Mouse (Mus musculus): Measurements from ENCODE around the gene Vpreb3.
A peak's percentile ranks its signal among the peaks of the same experiment; 100 is the strongest.
"Not testable (repeated sequence)": the region's sequence is repeated elsewhere in the genome, so short reads cannot be mapped to it uniquely, and the experiment has no call there.

Vpreb3 gene

GRCm38 (mm10) chr10:75954381-75954811 is 11.5 kb downstream of the Vpreb3 start, which contains the start of gene Gm5134:
Gm5134 (plus strand) TSS chr10:75954514.
- H3K4me1 ChIP-seq (replicated peaks; ENCODE audit: low read depth, low read length): peaks cover 39% of the 10 kb centered on the region
- no peak for TF ChIP-seq POU5F1 (IDR thresholded peaks at IDR 0.05; ENCODE audit: borderline replicate concordance, low read length)
- TF ChIP-seq CTCF (conservative IDR thresholded peaks at IDR 0.05; ENCODE audit: low read length): no peak
- TF ChIP-seq NANOG (IDR thresholded peaks at IDR 0.05; ENCODE audit: borderline replicate concordance, low read length): no peak
- no peaks in the 10 kb centered on the region for H3K27me3 ChIP-seq (ENCODE audit: insufficient read depth, low read length)
- H3K4me3 ChIP-seq (replicated peaks; ENCODE audit: low read length): peak within 1 kb of the TSS; percentile 75
- H3K36me3 ChIP-seq (ENCODE audit: insufficient read depth, low read length): no peaks in the 10 kb centered on the region
- no peaks in the 10 kb centered on the region for H3K9me3 ChIP-seq (ENCODE audit: low read length)

GRCm38 (mm10) chr10:75973846-75974245 is 31.0 kb downstream of the Vpreb3 start:
- Histone ChIP-seq H3K36me3 (ENCODE audit: insufficient read depth, low read length) (no peaks in the 10 kb centered on the region), H3K9me3 (ENCODE audit: low read length) (peaks cover 11% of the 10 kb centered on the region), H3K27me3 (ENCODE audit: insufficient read depth, low read length) (no peaks in the 10 kb centered on the region), H3K4me1 (replicated peaks; ENCODE audit: low read depth, low read length) (peaks cover 52% of the 10 kb centered on the region), H3K4me3 (replicated peaks; ENCODE audit: low read length) (no peak overlapping the region)
- TF ChIP-seq NANOG (IDR thresholded peaks at IDR 0.05; ENCODE audit: borderline replicate concordance, low read length) (no peak), POU5F1 (IDR thresholded peaks at IDR 0.05; ENCODE audit: borderline replicate concordance, low read length) (no peak), CTCF (conservative IDR thresholded peaks at IDR 0.05; ENCODE audit: low read length) (no peak)

DNA sequence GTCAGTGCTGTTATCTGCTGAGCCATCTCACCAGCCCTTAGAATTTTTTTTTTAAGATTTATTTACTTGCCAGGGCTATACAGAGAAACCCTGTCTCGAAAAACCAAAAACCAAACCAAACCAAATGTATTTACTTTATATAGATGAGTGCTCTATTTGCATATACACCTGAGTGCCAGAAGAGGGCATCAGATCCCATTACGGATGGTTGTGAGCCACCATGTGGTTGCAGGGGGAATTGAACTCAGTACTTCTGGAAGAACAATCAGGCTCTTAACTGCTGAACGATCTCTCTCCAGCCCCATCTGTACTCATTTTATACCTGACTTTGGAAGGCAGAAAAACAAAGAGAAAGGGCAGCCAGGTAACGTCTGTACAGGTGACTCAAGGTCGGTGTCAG is 32.4 kb downstream of the Vpreb3 start:
- Histone ChIP-seq H3K27me3 (ENCODE audit: insufficient read depth, low read length) (no peaks in the 10 kb centered on the region), H3K36me3 (ENCODE audit: insufficient read depth, low read length) (no peaks in the 10 kb centered on the region), H3K4me1 (replicated peaks; ENCODE audit: low read depth, low read length) (peaks cover 46% of the 10 kb centered on the region), H3K4me3 (replicated peaks; ENCODE audit: low read length) (no peak overlapping the region), H3K9me3 (ENCODE audit: low read length) (peaks cover 11% of the 10 kb centered on the region)
- TF ChIP-seq CTCF (conservative IDR thresholded peaks at IDR 0.05; ENCODE audit: low read length): peak; percentile 94
- no peak for TF ChIP-seq POU5F1 (IDR thresholded peaks at IDR 0.05; ENCODE audit: borderline replicate concordance, low read length)

DNA sequence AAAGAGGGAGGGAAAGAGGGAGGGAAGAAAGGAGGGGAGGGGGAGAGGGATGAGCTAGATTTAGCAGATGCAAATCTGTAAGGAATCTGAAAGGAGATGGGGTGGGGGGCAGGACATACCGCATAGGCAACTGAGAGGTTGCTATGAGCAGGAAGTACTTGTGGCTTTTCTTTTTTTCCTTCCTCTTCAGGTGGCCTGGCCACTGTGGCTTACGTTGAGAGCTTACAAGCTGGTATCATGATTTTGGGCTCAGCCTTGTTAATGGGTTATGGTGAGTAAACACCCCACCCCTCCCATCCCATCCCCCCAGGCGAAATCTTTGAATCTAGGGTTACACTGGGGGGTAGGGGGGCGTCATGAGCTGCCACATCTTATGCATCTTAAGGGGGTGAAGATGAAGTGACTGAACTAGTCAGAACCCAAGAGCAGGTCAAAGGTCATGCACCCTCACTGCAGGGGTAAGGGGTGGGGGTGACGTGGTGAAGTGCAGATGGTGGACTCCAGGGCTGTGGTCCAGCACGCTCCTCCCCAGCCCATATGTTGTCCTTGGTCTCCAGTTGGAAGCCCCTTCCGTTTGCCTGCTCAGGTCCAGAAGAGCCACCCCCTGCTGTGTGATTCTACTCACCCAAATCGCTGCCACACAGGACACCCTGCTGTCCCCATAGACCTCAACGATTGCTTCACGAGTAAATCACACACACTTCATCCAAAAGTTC is 35.4 kb downstream of the Vpreb3 start:
- TF ChIP-seq NANOG (IDR thresholded peaks at IDR 0.05; ENCODE audit: borderline replicate concordance, low read length) (no peak), POU5F1 (IDR thresholded peaks at IDR 0.05; ENCODE audit: borderline replicate concordance, low read length) (no peak), CTCF (conservative IDR thresholded peaks at IDR 0.05; ENCODE audit: low read length) (no peak)
- Histone ChIP-seq H3K9me3 (ENCODE audit: low read length) (peaks cover 2% of the 10 kb centered on the region; the same call in 1 of the 2 replicates), H3K27me3 (ENCODE audit: insufficient read depth, low read length) (no peaks in the 10 kb centered on the region), H3K4me3 (replicated peaks; ENCODE audit: low read length) (no peak overlapping the region), H3K36me3 (ENCODE audit: insufficient read depth, low read length) (no peaks in the 10 kb centered on the region), H3K4me1 (replicated peaks; ENCODE audit: low read depth, low read length) (peaks cover 38% of the 10 kb centered on the region)

GRCm38 (mm10) chr10:75978835-75979157 is 35.9 kb downstream of the Vpreb3 start:
- Histone ChIP-seq H3K4me1 (replicated peaks; ENCODE audit: low read depth, low read length) (peaks cover 39% of the 10 kb centered on the region), H3K4me3 (replicated peaks; ENCODE audit: low read length) (no peak overlapping the region), H3K9me3 (ENCODE audit: low read length) (no peaks in the 10 kb centered on the region), H3K27me3 (ENCODE audit: insufficient read depth, low read length) (no peaks in the 10 kb centered on the region), H3K36me3 (ENCODE audit: insufficient read depth, low read length) (no peaks in the 10 kb centered on the region)
- no peak for TF ChIP-seq NANOG (IDR thresholded peaks at IDR 0.05; ENCODE audit: borderline replicate concordance, low read length)
- no peak for TF ChIP-seq CTCF (conservative IDR thresholded peaks at IDR 0.05; ENCODE audit: low read length)
- no peak for TF ChIP-seq POU5F1 (IDR thresholded peaks at IDR 0.05; ENCODE audit: borderline replicate concordance, low read length)

DNA sequence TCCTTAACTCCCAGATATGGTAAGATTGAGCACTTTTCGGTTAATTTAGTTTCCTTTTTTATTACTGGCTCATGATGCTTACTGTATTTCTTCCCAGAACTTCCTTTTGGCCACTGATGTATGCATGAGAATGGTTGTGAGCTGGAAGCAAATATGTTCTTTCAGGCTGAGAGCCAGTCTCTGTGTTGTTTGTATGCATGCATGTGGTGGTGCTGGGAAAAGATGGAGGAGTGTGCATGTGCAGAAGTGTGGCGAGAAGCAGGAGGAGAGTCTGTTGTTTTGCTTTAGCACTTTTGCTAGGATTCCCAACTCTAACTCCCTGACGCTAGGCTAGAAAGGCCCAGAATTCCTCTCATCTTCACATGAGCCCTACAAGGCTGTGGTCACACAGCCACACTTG is 36.6 kb downstream of the Vpreb3 start:
- no peaks in the 10 kb centered on the region for H3K27me3 ChIP-seq (ENCODE audit: insufficient read depth, low read length)
- H3K4me3 ChIP-seq (replicated peaks; ENCODE audit: low read length): no peak overlapping the region
- peaks cover 35% of the 10 kb centered on the region for H3K4me1 ChIP-seq (replicated peaks; ENCODE audit: low read depth, low read length)
- H3K36me3 ChIP-seq (ENCODE audit: insufficient read depth, low read length): no peaks in the 10 kb centered on the region
- H3K9me3 ChIP-seq (ENCODE audit: low read length): no peaks in the 10 kb centered on the region
- TF ChIP-seq POU5F1 (IDR thresholded peaks at IDR 0.05; ENCODE audit: borderline replicate concordance, low read length) (no peak), CTCF (conservative IDR thresholded peaks at IDR 0.05; ENCODE audit: low read length) (no peak), NANOG (IDR thresholded peaks at IDR 0.05; ENCODE audit: borderline replicate concordance, low read length) (no peak)

- Histone ChIP-seq H3K4me1 (replicated peaks; ENCODE audit: low read depth, low read length) (peaks cover 86% of the 10 kb centered on the region), H3K4me3 (replicated peaks; ENCODE audit: low read length) (no peak overlapping the region), H3K27me3 (ENCODE audit: insufficient read depth, low read length) (no peaks in the 10 kb centered on the region; the same call in 1 of the 2 replicates), H3K9me3 (ENCODE audit: low read length) (no peaks in the 10 kb centered on the region), H3K36me3 (ENCODE audit: insufficient read depth, low read length) (peaks cover 10% of the 10 kb centered on the region)
- TF ChIP-seq NANOG (IDR thresholded peaks at IDR 0.05; ENCODE audit: borderline replicate concordance, low read length): peak; percentile 94
- no peak for TF ChIP-seq POU5F1 (IDR thresholded peaks at IDR 0.05; ENCODE audit: borderline replicate concordance, low read length)
- TF ChIP-seq CTCF (conservative IDR thresholded peaks at IDR 0.05; ENCODE audit: low read length): no peak
These were observed 47.7 kb downstream of the Vpreb3 start for GRCm38 (mm10) chr10:75990430-75991042.

DNA sequence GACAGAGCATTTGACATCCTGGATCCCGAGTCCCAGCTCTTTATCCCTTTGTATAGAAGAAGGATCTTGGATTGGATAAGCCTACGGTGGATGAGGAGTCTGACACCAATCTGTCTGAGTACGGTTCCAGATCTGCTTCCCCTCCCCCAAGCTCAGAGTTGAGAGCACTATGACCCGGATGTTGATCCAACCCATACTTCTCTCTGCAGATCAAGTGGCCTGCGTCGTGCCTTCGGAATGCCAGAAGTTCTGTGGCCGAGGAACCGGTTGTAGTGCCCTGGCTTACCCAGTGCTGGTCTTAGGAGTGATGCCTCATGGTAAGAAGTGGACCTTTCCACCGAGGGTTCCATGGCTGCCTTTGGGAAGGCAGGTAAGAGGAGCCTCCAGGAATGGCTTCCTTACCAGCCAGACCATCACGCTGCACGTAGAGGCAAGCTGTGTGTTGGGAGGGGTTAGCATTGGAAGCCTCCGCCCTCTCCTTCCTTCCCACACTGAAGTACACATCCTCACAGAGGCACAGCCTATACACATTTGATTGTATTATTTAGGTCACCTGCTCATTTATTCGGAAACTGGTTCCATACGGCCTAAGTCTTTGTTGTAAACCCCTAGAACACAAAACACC is 50.9 kb downstream of the Vpreb3 start:
- peaks cover 79% of the 10 kb centered on the region for H3K4me1 ChIP-seq (replicated peaks; ENCODE audit: low read depth, low read length)
- H3K9me3 ChIP-seq (ENCODE audit: low read length): no peaks in the 10 kb centered on the region
- TF ChIP-seq POU5F1 (IDR thresholded peaks at IDR 0.05; ENCODE audit: borderline replicate concordance, low read length): no peak
- peaks cover 17% of the 10 kb centered on the region for H3K36me3 ChIP-seq (ENCODE audit: insufficient read depth, low read length)
- no peaks in the 10 kb centered on the region; the same call in 1 of the 2 replicates for H3K27me3 ChIP-seq (ENCODE audit: insufficient read depth, low read length)
- H3K4me3 ChIP-seq (replicated peaks; ENCODE audit: low read length): peak overlapping the region; percentile 75

- H3K9me3 ChIP-seq (ENCODE audit: low read length); H3K27me3 ChIP-seq (ENCODE audit: insufficient read depth, low read length): not testable (repeated sequence)
- Histone ChIP-seq H3K36me3 (ENCODE audit: insufficient read depth, low read length) (peaks cover 23% of the 10 kb centered on the region), H3K4me3 (replicated peaks; ENCODE audit: low read length) (peak overlapping the region; percentile 75), H3K4me1 (replicated peaks; ENCODE audit: low read depth, low read length) (peaks cover 79% of the 10 kb centered on the region)
These were observed 51.8 kb downstream of the Vpreb3 start for GRCm38 (mm10) chr10:75994531-75995210.
